Mouse (Mus musculus) heart, postnatal 14 days (tissue): ENCODE measurements at regions not wholly inside any gene's neighbourhood (a gene's known extent, or its start where the extent isn't known, plus 50 kb on each side); places are given as distances from the start of the nearest gene placed in this dataset.

Experiments
- DNase-seq, 2 experiments: peaks; one replicate each; pipeline ENCODE4 v3.0.0; 2021 to 2022
- intact Hi-C: fragments of 180-260 bp; cut with DNase I; formaldehyde crosslinking; loops from one replicate; pipeline ENCODE4 v1.15.1; 2025

DNA sequence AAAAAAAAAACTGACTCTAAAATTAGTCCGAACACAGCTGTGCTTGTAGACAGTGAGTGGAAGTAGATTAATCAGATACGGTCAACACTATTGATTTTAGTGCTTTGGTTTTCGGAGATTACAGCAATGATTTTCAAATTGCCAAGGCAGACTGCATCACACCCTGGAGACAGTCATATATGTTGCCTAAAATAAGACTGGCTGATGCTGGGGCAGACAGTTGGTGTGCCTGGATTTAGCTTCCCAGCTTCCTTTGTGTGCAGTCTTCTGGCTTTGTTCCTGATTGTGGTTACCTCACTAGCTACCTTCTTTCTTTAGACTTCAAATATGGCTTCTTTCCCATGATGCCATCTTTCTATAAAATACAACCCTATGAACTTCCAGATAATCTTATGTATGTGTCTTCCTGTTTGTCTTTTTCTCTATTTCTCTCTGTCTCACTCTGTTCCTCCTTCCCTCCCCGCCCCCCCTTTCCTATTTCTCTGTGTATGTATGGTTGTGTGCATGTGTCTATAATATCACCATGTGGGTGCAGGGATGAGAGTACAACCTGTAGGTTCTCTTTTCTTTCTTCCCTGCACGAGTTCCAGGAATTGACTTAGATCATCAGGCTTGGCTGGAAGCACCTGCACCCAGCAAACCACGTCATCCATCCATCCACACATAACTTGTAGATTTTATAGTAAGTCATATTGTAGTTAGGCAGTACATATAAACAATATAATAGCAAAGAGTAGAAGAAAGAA is 199.7 kb upstream of the Gm9008 start:
- intact Hi-C loops = no loop called here
- DNase-seq = no peak

DNA sequence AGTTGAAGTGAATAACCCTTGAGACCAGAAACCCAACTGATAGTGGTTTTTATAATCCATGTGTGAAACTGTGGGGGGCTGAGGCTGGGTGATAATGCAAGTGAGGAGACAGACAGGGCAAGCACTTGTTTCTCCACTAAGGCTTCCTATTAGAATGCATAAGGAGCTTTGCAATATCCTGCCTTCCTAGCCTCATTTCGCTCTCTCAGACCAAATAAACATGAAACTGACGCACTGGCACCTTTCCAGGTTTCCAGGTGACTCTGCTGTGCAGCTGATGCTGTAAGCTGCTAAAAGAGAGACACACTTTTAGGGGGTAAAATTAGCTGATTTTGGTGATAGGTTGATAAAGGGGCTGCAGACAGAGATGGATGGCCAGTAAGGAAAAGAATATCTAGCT is 191.2 kb upstream of the Gm9008 start:
- intact Hi-C loops = no loop called here
- DNase-seq = no peak

DNA sequence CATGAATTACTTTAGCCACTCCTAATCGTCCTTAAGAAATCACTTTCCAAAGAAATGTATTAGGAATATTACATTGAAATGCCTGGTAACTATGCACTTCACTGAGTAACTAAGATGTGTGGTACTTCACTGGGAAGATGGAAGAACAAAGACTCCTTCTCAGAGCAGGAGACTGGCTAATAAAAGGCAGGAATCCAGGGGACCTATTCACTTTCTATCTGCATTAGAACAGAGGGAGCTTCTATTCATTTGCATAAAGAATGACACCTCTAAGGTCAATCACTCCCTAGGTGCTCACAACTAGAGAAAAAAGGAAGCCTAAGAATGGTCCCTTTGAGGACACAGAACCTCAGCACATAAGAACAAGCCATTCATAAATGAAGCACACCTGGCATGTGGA is 142.0 kb upstream of the Gm9008 start:
- intact Hi-C loops = no loop called here
- DNase-seq = no peak

DNA sequence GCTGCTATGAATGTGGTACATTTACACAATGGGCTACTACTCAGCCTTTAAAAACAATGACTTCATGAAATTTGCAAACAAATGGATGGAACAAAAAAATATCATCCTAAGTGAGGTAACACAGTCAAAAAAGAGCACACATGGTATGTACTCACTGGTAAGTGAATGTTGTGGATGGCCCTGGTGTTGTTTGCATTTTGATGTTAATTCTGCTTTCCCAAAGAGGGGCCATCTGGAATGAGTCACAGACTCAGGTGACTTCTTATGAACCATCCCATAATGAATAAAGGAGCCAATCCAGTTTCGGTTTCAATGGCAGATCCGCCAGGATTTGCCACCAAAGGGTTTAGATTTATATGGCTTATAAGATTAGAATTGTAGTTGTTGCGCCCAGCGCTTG is 130.8 kb upstream of the Gm9008 start:
- intact Hi-C loops = no loop called here
- no peak for DNase-seq

DNA sequence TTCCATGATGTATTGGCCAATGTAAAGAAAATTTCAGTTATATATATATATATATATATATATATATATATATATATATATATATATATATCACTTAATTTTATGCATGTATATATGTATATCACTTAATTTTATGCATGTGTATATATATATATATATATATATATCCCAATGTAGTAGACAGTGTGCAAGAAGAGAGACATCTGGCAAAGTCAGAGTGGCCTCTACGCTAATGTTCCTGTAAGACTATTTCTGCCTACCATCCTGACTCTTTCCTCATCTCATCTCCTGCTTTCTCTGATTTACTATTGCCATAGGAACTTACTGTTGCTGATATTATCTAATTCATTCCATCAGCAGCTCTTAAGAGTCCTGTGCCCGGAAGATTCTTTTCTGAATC is 123.9 kb upstream of the Gm9008 start:
- DNase-seq = no peak

DNA sequence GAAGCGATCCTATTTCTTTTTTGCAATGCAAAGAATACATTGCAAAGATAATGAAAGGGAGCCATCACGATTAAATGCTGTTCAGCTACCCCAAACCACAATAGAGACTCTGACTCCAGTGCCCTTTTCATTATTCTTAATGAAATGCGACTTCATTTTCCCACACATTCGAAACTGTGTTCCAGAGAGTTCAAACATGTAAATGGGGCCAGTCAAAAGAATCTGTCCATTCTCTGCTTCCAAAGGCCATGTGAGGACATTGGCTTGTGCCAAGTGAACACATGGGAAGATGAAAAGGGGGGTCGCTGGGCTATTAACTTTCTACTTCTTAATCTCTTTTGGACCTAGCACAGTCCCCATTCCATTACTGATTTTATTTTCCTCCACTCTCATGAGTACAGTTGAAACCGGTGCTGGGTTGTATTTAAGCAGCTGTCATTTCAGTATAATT is 123.2 kb upstream of the Gm9008 start:
- peak in 1 of 2 experiments; percentile 47 for DNase-seq

More for the DNA sequence above, 123.9 kb upstream of the Gm9008 start:
- intact Hi-C loops = no loop called here

More for the DNA sequence above, 123.2 kb upstream of the Gm9008 start:
- intact Hi-C loops = no loop called here
